20 mouse cellular contexts compared by ENCODE assay signal in the genomic region with DNA sequence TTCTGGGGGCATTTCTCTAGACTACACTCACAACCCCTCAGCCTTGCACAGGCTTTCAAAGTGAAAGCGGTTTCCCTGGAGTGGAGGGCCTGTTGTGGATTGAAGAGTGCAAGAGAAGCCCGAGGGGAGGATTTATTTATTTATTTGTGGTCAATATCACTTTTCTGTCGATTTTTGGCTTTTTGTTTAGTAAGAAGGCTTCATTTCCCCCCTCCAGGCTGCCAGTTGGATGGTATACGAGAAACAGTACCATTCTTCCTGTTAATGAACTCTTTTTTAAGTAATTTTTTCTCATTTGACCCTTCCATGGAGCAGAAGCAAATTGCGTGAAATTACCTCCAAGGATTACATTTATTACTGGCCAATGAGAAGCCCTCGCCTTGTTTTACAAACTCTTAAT. TPM values are rescaled to one million over a fixed set of nuclear protein-coding genes. Genes with fewer than 3 reads are reported as not detected.
DNase-seq lines count a peak whose midpoint lies in the region; ATAC-seq and TF ChIP-seq lines count a peak whose summit lies in the region.
"Had no signal": no experiment of that assay in that cellular context is flagged by ENCODE, and none has a peak within 500 bp of the region (broad histone marks: within the 10 kb centered on the region; RNA-seq: fewer than 3 reads in every experiment).

No protein-coding gene starts in this region.

- WGBS in heart, embryonic 12.5 days = 18% methylated on average over 6 of the region's 6 CpGs
- WGBS in limb, embryonic 12.5 days = 18% methylated on average over 6 of the region's 6 CpGs
- WGBS in limb, embryonic 10.5 days = 6% methylated on average over 6 of the region's 6 CpGs
- whole genome bisulfite sequencing in forebrain, embryonic 10.5 days = 10% methylated on average over 6 of the region's 6 CpGs
- 18% methylated on average over 6 of the region's 6 CpGs for WGBS in forebrain, embryonic 14.5 days
- 22% methylated on average over 6 of the region's 6 CpGs for WGBS in hindbrain, postnatal 0 days

- no peak overlapping the region for H3K9ac ChIP-seq in heart, embryonic 12.5 days
- no peak overlapping the region for H3K9ac ChIP-seq in limb, embryonic 12.5 days (replicated peaks)
- peak overlapping the region; percentile 65; the same call in 1 of the 2 replicates for H3K9ac ChIP-seq in forebrain, embryonic 14.5 days (ENCODE audit: low read length)
- H3K9ac ChIP-seq in hindbrain, postnatal 0 days (replicated peaks; ENCODE audit: low read length) = no peak overlapping the region
- H3K9ac ChIP-seq: embryonic facial prominence, embryonic 12.5 days; hindbrain, embryonic 14.5 days; liver, embryonic 14.5 days; neural tube, embryonic 15.5 days had no signal

- no peak for DNase-seq in heart, postnatal 25 days (ENCODE audit: low spot score)
- no peak for DNase-seq in limb, embryonic 10.5 days (ENCODE audit: low spot score)
- DNase-seq in forebrain, embryonic 10.5 days (ENCODE audit: extremely low spot score, low spot score) = no peak
- DNase-seq in forebrain, embryonic 14.5 days (ENCODE audit: low spot score) = no peak
- DNase-seq in hindbrain, postnatal 0 days (ENCODE audit: low spot score) = no peak
- DNase-seq: adrenal gland, adult 8-10 months; B cell, adult 2 months; cerebellum, adult 11-12 months; kidney, adult 11 months; thymus, adult 18-20 months had no signal

- peak overlapping the region; percentile 73 for H3K4me2 ChIP-seq in heart, embryonic 12.5 days
- H3K4me2 ChIP-seq in limb, embryonic 12.5 days = no peak overlapping the region
- H3K4me2 ChIP-seq in forebrain, embryonic 14.5 days (ENCODE audit: low read length) = peak overlapping the region; percentile 58
- no peak overlapping the region for H3K4me2 ChIP-seq in hindbrain, postnatal 0 days (ENCODE audit: low read depth, low read length)
- H3K4me2 ChIP-seq: hindbrain, embryonic 14.5 days had no signal

- H3K4me1 ChIP-seq in heart, embryonic 12.5 days (replicated peaks) = peaks cover 15% of the 10 kb centered on the region; the same call in 1 of the 2 replicates
- no peaks in the 10 kb centered on the region; the same call in 1 of the 2 replicates for H3K4me1 ChIP-seq in limb, embryonic 12.5 days (replicated peaks)
- peaks cover 9% of the 10 kb centered on the region for H3K4me1 ChIP-seq in limb, embryonic 10.5 days
- H3K4me1 ChIP-seq in forebrain, embryonic 10.5 days = peaks cover 75% of the 10 kb centered on the region
- H3K4me1 ChIP-seq in forebrain, embryonic 14.5 days (ENCODE audit: control insufficient read depth, insufficient read depth, low read length) = 0 out of 2 replicates have a peak, but pooled peaks cover 2% of the 10 kb centered on the region
- H3K4me1 ChIP-seq in hindbrain, postnatal 0 days (ENCODE audit: insufficient read depth, low read length) = no peaks in the 10 kb centered on the region

- peaks cover 77% of the 10 kb centered on the region for H3K27me3 ChIP-seq in heart, embryonic 12.5 days (replicated peaks)
- H3K27me3 ChIP-seq in limb, embryonic 12.5 days = peaks cover 86% of the 10 kb centered on the region
- peaks cover 96% of the 10 kb centered on the region for H3K27me3 ChIP-seq in limb, embryonic 10.5 days (ENCODE audit: low read depth, poor library complexity, severe bottlenecking)
- peaks cover 100% of the 10 kb centered on the region for H3K27me3 ChIP-seq in forebrain, embryonic 10.5 days (ENCODE audit: poor library complexity, severe bottlenecking)
- H3K27me3 ChIP-seq in forebrain, embryonic 14.5 days (replicated peaks; ENCODE audit: control insufficient read depth, insufficient read depth, low read length) = no peaks in the 10 kb centered on the region
- H3K27me3 ChIP-seq in hindbrain, postnatal 0 days (ENCODE audit: insufficient read depth, low read length) = peaks cover 40% of the 10 kb centered on the region

- ATAC-seq in heart, embryonic 12.5 days (ENCODE audit: insufficient number of reproducible peaks, low FRiP score) = no peak
- no peak for ATAC-seq in limb, embryonic 12.5 days (ENCODE audit: insufficient number of reproducible peaks, insufficient read depth, low FRiP score, low TSS enrichment, low read depth)
- peak; percentile 6; the same call in 1 of the 2 replicates for ATAC-seq in forebrain, embryonic 14.5 days
- no peak for ATAC-seq in hindbrain, postnatal 0 days
- ATAC-seq: lung, postnatal 0 days had no signal

- intact Hi-C loops in heart, postnatal 25 days (cut with DNase I) = loop anchor here (10.0 kb wide), 1 partner anchor 225 kb away; no protein-coding TSS in a partner anchor

- no peaks in the 10 kb centered on the region for H3K36me3 ChIP-seq in heart, embryonic 12.5 days
- no peaks in the 10 kb centered on the region for H3K36me3 ChIP-seq in limb, embryonic 12.5 days
- no peaks in the 10 kb centered on the region for H3K36me3 ChIP-seq in limb, embryonic 10.5 days
- H3K36me3 ChIP-seq in forebrain, embryonic 10.5 days (replicated peaks) = peaks cover under 1% of the 10 kb centered on the region; the same call in 1 of the 2 replicates
- H3K36me3 ChIP-seq in forebrain, embryonic 14.5 days (ENCODE audit: control insufficient read depth, insufficient read depth, low read length) = peaks cover 6% of the 10 kb centered on the region; the same call in 1 of the 2 replicates
- H3K36me3 ChIP-seq in hindbrain, postnatal 0 days (ENCODE audit: insufficient read depth, low read length) = no peaks in the 10 kb centered on the region
- H3K36me3 ChIP-seq: embryonic facial prominence, embryonic 12.5 days; neural tube, embryonic 15.5 days had no signal

- TF ChIP-seq CTCF in hindbrain, postnatal 0 days (IDR thresholded peaks at IDR 0.05; ENCODE audit: low read depth) = no peak

- H3K9me3 ChIP-seq in heart, embryonic 12.5 days (replicated peaks) = no peaks in the 10 kb centered on the region
- no peaks in the 10 kb centered on the region for H3K9me3 ChIP-seq in limb, embryonic 12.5 days
- no peaks in the 10 kb centered on the region for H3K9me3 ChIP-seq in limb, embryonic 10.5 days (replicated peaks)
- no peaks in the 10 kb centered on the region for H3K9me3 ChIP-seq in forebrain, embryonic 10.5 days
- no peaks in the 10 kb centered on the region for H3K9me3 ChIP-seq in forebrain, embryonic 14.5 days (replicated peaks; ENCODE audit: control insufficient read depth, low read length)
- no peaks in the 10 kb centered on the region for H3K9me3 ChIP-seq in hindbrain, postnatal 0 days (ENCODE audit: low read length)
- H3K9me3 ChIP-seq: embryonic facial prominence, embryonic 12.5 days; neural tube, embryonic 15.5 days had no signal

- H3K27ac ChIP-seq in heart, embryonic 12.5 days (ENCODE audit: poor library complexity, severe bottlenecking) = no peak overlapping the region
- H3K27ac ChIP-seq in limb, embryonic 12.5 days = no peak overlapping the region
- H3K27ac ChIP-seq in limb, embryonic 10.5 days = no peak overlapping the region
- H3K27ac ChIP-seq in forebrain, embryonic 10.5 days = peak overlapping the region; percentile 85
- peak overlapping the region; percentile 92 for H3K27ac ChIP-seq in forebrain, embryonic 14.5 days (ENCODE audit: low read depth, low read length)
- H3K27ac ChIP-seq in hindbrain, postnatal 0 days = no peak overlapping the region
- H3K27ac ChIP-seq: embryonic facial prominence, embryonic 12.5 days; hindbrain, embryonic 14.5 days; kidney, postnatal 0 days; left cerebral cortex, adult 2 months; liver, embryonic 14.5 days; neural tube, embryonic 15.5 days had no signal

- peak overlapping the region; percentile 46; the same call in 1 of the 2 replicates for H3K4me3 ChIP-seq in heart, embryonic 12.5 days
- H3K4me3 ChIP-seq in limb, embryonic 12.5 days (replicated peaks) = 0 out of 2 replicates have a peak overlapping the region, but pooled peaks have one; percentile 19
- no peak overlapping the region for H3K4me3 ChIP-seq in limb, embryonic 10.5 days
- H3K4me3 ChIP-seq in forebrain, embryonic 10.5 days = peak overlapping the region; percentile 44; the same call in 1 of the 2 replicates
- H3K4me3 ChIP-seq in forebrain, embryonic 14.5 days (ENCODE audit: low read depth, low read length) = no peak overlapping the region
- no peak overlapping the region for H3K4me3 ChIP-seq in hindbrain, postnatal 0 days (ENCODE audit: low read length)
- H3K4me3 ChIP-seq: neural tube, embryonic 15.5 days had no signal

RNA-seq across cellular contexts. Expression of a gene that starts 13.5 kb away (rescaled TPM):
- 0.10 TPM in 1 of 2 replicates, not detected in the other for polyA plus RNA-seq in heart, embryonic 12.5 days (2016; fragmentation: Nextera tagmentation; extraction: Ambion mirVana)
- total RNA-seq in heart, postnatal 25 days (2021) = under 1 TPM in 1 of 2 experiments, not detected in 1; 0.10 TPM
- 0.61 and 0.76 TPM in 2 replicates for polyA plus RNA-seq in limb, embryonic 12.5 days (2016; fragmentation: Nextera tagmentation; extraction: Ambion mirVana)
- polyA plus RNA-seq in limb, embryonic 10.5 days (2016; fragmentation: Nextera tagmentation; extraction: Ambion mirVana) = 0.09 and 0.11 TPM in 2 replicates
- 22.1 and 24.6 TPM in 2 replicates for polyA plus RNA-seq in forebrain, embryonic 10.5 days (2016; fragmentation: Nextera tagmentation; extraction: Ambion mirVana)
- 32.4 and 32.7 TPM in 2 replicates for polyA plus RNA-seq in forebrain, embryonic 14.5 days (2014; fragmentation: Nextera tagmentation; extraction: Ambion mirVana)
- 1.3 and 2.0 TPM in 2 replicates for total RNA-seq in hindbrain, postnatal 0 days (2014; rRNA removed)
- polyA plus RNA-seq in hindbrain, postnatal 0 days (2015; fragmentation: Nextera tagmentation; extraction: Ambion mirVana) = 0.45 and 0.66 TPM in 2 replicates
- total RNA-seq: megakaryocyte progenitor cell, adult 5-6 weeks had no signal
- polyA plus RNA-seq: lung, postnatal 0 days had no signal

Comparison
In these comparisons a context has a peak if more than half of its experiments do, and no peak if none do; other contexts are left out.
1. H3K4me3 ChIP-seq: peak in heart, embryonic 12.5 days (single experiment), limb, embryonic 12.5 days (single experiment) and forebrain, embryonic 10.5 days (single experiment); none in limb, embryonic 10.5 days (single experiment), forebrain, embryonic 14.5 days (single experiment) and hindbrain, postnatal 0 days (single experiment).
2. H3K27ac ChIP-seq: peak in forebrain, embryonic 10.5 days (single experiment) and forebrain, embryonic 14.5 days (single experiment); none in heart, embryonic 12.5 days (single experiment), limb, embryonic 12.5 days (single experiment), limb, embryonic 10.5 days (single experiment) and hindbrain, postnatal 0 days (single experiment).
3. H3K4me2 ChIP-seq: peak in heart, embryonic 12.5 days (single experiment) and forebrain, embryonic 14.5 days (single experiment); none in limb, embryonic 12.5 days (single experiment) and hindbrain, postnatal 0 days (single experiment).
4. RNA of a gene that starts 13.5 kb away (polyA plus RNA-seq): 32.4 to 32.7 TPM in forebrain, embryonic 14.5 days and 22.1 to 24.6 TPM in forebrain, embryonic 10.5 days; 0.61 to 0.76 TPM in limb, embryonic 12.5 days, 0.45 to 0.66 TPM in hindbrain, postnatal 0 days, 0.09 to 0.11 TPM in limb, embryonic 10.5 days and 0.10 TPM in heart, embryonic 12.5 days; every median in the first group is over 10 times any median in the second.